Mouse (Mus musculus) thymus, postnatal 25 days (tissue): ENCODE data around the gene Filip1.
A peak's percentile ranks its signal among the peaks of the same experiment; 100 is the strongest.
"Not testable (repeated sequence)": the region's sequence is repeated elsewhere in the genome, so short reads cannot be mapped to it uniquely, and the experiment has no call there.

ENCODE experiments used
- DNase-seq: peaks from one replicate; pipeline ENCODE4 v3.0.0; 2022

Gene Filip1

DNA sequence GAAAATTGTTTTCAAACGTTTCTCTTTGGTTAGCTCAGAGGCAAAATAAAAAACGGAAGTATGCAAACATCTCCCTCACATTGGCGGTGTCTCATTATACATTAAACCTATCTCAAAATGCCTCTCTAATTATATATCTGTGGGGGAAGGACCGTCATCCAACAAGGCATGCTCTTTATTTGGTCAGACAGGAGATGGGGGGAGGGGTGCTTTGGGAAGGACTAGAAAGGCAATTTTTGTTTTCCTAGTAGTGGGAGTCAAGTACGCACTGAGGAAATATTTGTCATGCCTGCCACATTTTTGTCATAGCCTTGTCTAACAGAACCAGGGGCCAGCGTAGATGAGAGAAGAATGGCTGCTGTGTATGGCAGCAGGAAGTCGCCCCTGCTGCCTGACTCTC is at the start of gene Filip1:
Gene Filip1, minus strand, starts transcription at position 101 of the 400 bp plus-strand sequence.
- no peak for DNase-seq

DNA sequence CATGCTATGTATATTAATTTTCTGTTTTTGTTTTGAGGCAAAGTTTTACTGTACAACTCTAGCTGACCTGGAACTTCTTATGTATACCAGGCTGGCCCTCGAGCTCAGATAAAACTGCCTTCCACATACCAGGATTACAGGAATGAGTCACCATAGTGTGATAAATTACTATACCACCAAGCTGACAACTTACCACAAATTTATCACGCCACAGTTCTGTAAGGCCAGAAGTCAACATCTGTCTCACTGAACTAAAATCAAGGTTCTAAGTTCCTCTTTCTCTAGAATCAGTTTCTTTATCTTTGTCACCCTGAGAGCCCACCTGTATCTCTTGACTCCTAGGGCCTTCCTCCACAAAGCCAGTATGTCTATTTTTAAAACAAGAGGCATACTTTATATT is 45.0 kb upstream of the Filip1 start:
- no peak for DNase-seq

- DNase-seq, result no peak
Observed at GRCm38 (mm10) chr9:80052951-80053350, 40.3 kb upstream of the Filip1 start.

GRCm38 (mm10) chr9:80049271-80049670 is 36.6 kb upstream of the Filip1 start:
- not testable (repeated sequence) for DNase-seq

GRCm38 (mm10) chr9:80044301-80044700 is 31.6 kb upstream of the Filip1 start:
- DNase-seq, result not testable (repeated sequence)

- DNase-seq, result no peak
Observed at GRCm38 (mm10) chr9:80039296-80039815, 26.7 kb upstream of the Filip1 start.

DNA sequence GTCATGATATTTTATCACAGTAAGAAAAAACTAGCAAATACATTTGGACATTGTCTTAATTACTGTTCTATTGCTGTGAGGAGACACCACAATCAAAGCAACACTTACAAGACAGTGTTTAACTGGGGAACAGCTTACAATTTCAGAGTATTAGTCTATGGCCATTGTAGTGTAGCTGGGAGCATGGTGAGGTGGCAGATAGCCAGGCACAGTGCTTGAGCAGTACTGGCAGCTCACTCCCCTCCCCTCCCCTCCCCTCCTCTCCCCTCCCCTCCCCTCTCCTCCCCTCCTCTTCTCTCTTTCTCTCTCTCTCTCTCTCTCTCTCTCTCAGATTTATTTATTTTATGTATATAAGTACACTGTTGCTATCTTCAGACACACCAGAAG is 25.3 kb upstream of the Filip1 start:
- no peak for DNase-seq

- DNase-seq, result no peak
Observed at GRCm38 (mm10) chr9:80037262-80037996, 24.8 kb upstream of the Filip1 start.

DNA sequence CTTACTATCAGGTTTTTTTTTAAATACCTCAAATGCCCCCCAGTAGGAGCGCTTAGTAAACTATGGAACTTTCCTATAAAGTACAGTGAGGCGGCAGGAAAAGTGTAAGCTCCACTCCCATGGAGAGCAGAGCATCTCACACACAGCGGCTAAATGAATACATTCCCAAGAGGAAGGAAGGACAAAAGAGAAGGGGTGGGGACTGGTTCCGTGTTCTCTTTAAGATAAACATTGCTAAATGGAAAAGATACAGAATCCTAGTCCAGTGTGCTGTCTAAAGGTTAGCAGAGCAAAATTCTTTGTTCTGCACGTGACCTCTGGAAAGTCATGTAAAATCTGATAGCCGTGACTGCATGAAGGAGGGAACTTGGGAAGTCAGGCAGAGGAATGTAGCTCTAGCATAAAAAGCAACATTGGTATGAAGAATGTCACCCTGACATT is 13.9 kb upstream of the Filip1 start:
- no peak for DNase-seq

GRCm38 (mm10) chr9:80026017-80026416 is 13.4 kb upstream of the Filip1 start:
- peak; percentile 63 for DNase-seq

GRCm38 (mm10) chr9:80025347-80025746 is 12.7 kb upstream of the Filip1 start:
- not testable (repeated sequence) for DNase-seq

DNA sequence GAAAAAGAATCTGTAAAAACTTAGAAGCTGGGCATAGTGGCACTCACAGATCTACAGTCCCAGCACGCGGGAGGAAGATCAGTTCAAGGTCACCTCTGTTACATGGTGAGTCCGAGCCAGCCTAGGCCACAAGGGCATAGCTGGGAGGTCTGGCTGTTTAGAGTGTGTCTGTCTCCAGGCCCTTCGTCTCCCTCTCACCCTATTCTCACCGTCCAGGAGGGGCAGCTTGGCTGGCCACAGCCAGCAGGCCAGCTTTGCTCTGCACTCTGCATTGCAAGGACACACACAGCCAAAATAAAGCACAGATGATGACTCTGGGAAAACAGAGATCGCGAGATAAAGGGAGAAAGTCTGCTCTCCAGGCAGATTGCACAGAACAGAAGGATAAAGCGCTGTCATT is 10.2 kb upstream of the Filip1 start:
- DNase-seq, result no peak

- DNase-seq, result no peak
Observed at GRCm38 (mm10) chr9:80021648-80022047, 9.0 kb upstream of the Filip1 start.

DNA sequence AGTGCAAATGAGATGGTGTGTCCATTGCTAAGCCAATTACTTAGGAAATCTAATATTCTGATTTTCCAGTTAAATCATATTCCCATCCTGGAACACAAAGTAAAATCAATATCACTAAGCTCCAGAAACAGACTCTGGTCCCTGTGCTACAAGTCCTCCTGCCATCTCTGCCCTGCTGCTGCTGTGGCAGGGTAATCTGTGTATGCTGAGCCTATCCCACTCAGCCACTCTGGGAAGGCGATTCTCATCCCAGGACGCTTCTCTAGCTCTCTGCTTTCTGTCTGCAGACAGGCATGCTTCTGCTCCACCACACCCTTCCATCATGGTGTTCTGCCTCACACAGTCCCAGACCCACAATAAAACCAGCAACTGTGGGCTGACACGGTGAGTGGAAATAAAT is 7.8 kb upstream of the Filip1 start:
- DNase-seq, result no peak

DNA sequence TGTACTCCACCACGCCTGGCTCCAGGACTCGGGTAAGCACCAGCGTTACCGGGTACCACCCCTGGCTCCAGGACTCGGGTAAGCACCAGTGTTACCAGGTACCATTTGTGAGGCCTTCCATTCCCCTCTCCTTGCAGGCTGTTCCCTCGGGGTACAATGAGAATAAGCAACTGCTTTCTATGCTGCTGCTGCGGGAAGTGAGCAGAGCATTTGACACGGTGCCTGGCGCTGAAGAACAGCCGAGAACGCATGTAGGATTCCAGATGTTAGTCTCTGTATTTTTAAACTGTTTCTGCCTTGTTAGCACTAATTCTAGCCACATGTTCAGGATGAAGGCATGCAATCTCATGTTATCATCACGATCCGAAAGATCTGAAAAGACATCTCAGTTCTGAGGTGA is 635 bp downstream of the Filip1 start:
- no peak for DNase-seq

DNA sequence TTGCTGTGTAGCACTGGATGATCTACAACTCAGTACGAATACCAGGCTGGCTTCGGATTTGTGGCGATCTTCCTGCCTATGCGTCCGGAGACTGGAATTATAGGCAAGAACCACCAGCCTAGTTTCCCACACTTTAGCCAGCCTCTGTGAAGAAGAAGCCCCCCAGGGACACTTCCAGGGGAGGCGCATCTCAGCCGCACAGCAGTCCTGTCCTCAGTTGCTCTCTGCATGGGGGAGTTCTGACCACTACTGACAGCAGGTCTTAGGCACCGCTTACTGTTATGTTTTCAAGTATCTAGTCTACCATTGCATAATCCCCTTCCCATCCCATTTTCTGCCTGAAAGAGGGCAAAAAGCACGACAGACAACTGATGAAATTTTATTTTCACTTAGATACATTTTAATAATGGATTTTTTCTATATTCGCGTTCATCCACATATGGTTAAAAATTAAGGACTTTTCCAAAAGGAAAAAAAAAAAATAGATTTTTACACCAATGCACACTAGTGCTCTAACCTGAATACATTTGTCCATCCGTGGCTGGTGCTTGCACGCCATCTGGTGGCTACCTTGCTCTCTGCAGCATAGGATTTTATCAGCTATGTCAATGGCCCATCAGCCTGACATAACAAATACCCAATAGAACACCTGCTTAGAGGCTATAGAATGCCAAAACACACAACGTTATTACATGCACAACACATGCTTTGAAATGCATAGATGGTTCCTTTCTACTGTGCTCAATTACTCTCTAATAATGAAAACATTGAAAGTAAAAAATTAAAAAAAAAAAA is 10.1 kb downstream of the Filip1 start:
- peak; percentile 79 for DNase-seq

DNA sequence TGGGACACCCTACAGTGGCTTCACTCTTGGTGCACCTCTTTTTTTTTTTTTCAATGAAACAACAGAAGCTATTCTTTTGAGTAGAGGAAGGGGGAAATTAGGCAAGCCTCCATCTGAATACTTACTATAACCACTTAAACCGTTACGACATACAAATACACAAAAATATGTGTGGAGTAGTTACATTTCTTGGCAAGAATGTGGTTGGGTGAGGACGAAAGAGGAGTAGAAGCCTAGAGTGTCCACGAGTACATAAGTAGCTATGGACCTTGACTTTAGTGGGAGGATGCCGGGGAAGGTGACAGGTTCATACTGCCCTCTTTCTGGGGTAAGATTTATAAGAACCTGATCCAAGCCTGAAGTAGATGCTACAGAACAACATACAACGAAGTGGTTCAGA is 15.4 kb downstream of the Filip1 start:
- no peak for DNase-seq

- no peak for DNase-seq
Observed at GRCm38 (mm10) chr9:79994296-79994695, 18.4 kb downstream of the Filip1 start.

DNA sequence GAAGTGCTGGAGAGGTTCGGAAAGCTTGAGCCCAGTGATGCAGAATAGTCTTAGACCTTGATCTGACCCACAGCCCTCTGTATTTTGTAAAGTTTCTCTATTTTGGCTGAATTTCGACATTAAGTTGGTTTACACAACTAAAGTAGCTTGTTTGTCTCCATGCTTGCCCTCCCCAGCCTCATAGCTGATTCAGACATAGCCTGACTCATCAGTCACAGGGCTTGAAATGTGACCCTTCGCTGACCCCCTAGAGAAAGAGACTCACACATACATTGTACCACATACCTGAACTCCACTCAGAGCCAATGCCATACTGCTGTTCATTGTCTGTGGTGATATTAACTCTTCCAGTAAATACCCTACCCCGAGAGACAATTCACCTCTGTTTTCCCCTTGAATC is 19.6 kb downstream of the Filip1 start:
- DNase-seq, result no peak

GRCm38 (mm10) chr9:79990456-79991017 is 22.1 kb downstream of the Filip1 start:
- no peak for DNase-seq

- no peak for DNase-seq
Observed at GRCm38 (mm10) chr9:79989703-79990102, 22.9 kb downstream of the Filip1 start.

DNA sequence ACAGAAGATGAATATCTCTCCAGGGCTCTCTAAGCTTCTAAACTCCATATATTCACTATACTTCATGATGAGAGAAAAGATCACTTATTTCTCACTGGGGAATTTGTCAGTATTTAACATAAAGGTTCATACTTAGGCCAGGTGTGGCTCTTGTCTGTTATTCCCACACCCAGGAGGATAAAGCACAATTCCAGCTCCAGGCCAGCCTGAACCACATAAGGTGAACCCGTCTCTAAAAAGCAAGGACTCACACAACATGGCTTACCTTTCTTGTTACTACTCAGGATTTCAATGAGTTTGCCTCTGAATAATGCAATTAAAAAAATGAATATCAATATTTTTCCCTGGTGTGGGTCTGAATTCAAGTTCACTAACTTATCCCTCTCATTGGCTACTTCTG is 23.6 kb downstream of the Filip1 start:
- DNase-seq, result no peak

- no peak for DNase-seq
Observed at GRCm38 (mm10) chr9:79983244-79983643, 29.4 kb downstream of the Filip1 start.

DNA sequence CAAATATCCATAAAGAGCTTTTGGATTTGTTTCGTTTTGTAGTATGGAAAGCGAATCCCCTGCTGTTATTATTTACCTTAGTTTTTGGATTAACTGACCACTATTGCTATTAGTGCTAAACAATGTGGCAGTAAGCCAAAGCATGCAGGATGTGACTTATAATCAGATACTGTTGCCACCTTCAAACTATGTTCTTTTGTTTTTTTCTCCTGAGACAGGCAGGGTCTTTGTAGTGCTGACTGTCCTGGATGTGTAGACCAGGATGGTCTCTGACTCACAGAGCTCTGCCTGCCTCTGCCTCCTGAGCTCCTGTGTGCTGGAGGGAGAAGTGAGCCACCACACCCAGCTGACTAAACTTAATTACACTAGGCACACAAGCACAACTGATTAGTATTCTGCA is 33.4 kb downstream of the Filip1 start:
- no peak for DNase-seq
